ENCODE assay signal across 8 mouse cellular contexts in the genomic region with DNA sequence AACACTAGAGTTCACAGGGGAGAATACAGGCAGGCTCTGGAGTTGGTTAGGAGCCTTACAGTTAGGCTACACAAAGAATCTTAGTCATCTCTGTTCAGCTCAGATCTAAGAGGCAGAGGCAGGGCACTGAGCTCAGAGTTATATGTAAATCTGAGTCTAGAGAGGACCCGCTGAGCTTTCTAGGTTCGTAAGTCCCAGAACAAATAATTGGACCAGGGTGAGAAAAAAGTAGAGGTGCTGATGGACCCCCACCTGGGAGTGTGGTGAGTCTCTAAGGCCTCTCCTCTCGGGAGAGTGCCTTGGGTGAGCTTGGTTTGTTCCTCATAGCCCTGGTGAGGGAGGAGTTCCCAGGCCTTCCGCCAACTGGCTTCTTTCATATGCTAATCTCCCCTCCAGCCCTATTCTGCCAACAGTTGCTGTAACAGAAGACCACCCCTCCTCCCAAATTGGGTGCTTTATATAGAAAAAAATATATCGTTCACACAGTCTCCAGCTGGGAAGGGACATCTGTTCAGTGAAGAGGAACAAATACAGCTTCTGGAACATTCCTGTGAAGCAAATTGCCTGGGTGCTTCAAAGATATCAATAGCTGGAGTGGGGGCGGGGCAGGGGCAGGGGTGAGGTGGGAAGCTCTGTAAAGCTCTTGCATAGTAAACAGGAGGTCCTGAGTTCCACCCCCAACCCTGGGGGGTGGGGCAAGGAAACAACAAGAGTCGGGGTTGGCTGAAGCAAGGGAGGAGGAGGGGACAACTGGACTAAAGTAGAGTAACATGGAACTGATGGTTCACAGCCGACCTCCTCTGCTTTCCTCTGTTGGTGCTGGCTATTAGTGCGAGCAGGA. TPM values are rescaled to one million over a fixed set of nuclear protein-coding genes. Genes with fewer than 3 reads are reported as not detected.
DNase-seq lines count a peak whose midpoint lies in the region; ATAC-seq and TF ChIP-seq lines count a peak whose summit lies in the region.

No protein-coding gene starts in this region.

- no peak overlapping the region for H3K4me2 ChIP-seq in CH12.LX (ENCODE audit: insufficient read depth, low read depth, poor library complexity, severe bottlenecking)
- peak overlapping the region; percentile 35 for H3K4me2 ChIP-seq in midbrain, embryonic 11.5 days

- no peak for TF ChIP-seq EP300 in CH12.LX (IDR thresholded peaks at IDR 0.05; ENCODE audit: low read length)

- dilution Hi-C loops in CH12.LX (cut with MboI; ENCODE audit: extremely low pct_ligation_motif_present, extremely low pct_unique_long_range_greater_than_20kb, low sequenced_read_pairs): no loop called here

- no peak for TF ChIP-seq CTCF in CH12.LX (conservative IDR thresholded peaks at IDR 0.05 in 1 of 2, IDR thresholded peaks at IDR 0.05 in 1 of 2; ENCODE audit: low read depth in 2 of 2, low read length in 2 of 2)
- no peak for TF ChIP-seq CTCF in left cerebral cortex, adult 2 months (IDR thresholded peaks at IDR 0.05)

- no peak overlapping the region for H3K4me3 ChIP-seq in CH12.LX (replicated peaks in 1 of 3; ENCODE audit: low read depth in 2 of 3, low read length in 2 of 3, poor library complexity in 1 of 3)
- no peak overlapping the region for H3K4me3 ChIP-seq in left cerebral cortex, adult 2 months
- H3K4me3 ChIP-seq in midbrain, embryonic 11.5 days (ENCODE audit: low read depth, low read length): 0 out of 2 replicates have a peak overlapping the region, but pooled peaks have one; percentile 10

- H3K36me3 ChIP-seq in CH12.LX (replicated peaks in 1 of 2; ENCODE audit: control insufficient read depth in 1 of 2, insufficient read depth in 1 of 2, low read length in 1 of 2): no peaks in the 10 kb centered on the region
- H3K36me3 ChIP-seq in midbrain, embryonic 11.5 days (ENCODE audit: control insufficient read depth, insufficient read depth, low read length): no peaks in the 10 kb centered on the region

- ATAC-seq in frontal cortex, adult (ENCODE audit: low TSS enrichment): peak; percentile 75
- ATAC-seq in midbrain, embryonic 11.5 days (ENCODE audit: low FRiP score): peak; percentile 93

- peaks cover 4% of the 10 kb centered on the region for H3K9me3 ChIP-seq in CH12.LX (replicated peaks; ENCODE audit: low read length)
- no peaks in the 10 kb centered on the region for H3K9me3 ChIP-seq in midbrain, embryonic 11.5 days (ENCODE audit: control insufficient read depth, low read length)

- H3K4me1 ChIP-seq in CH12.LX (ENCODE audit: control insufficient read depth in 1 of 2, insufficient read depth in 2 of 2): peaks cover 2 to 23% of the 10 kb centered on the region in 2 experiments; a peak in 2 of 4 replicates
- peaks cover 27% of the 10 kb centered on the region for H3K4me1 ChIP-seq in midbrain, embryonic 11.5 days (ENCODE audit: control insufficient read depth, insufficient read depth, low read length)

- H3K79me2 ChIP-seq in CH12.LX (replicated peaks; ENCODE audit: control insufficient read depth, extremely low read depth, insufficient read depth, poor library complexity, severe bottlenecking): no peaks in the 10 kb centered on the region

- intact Hi-C loops in left cerebral cortex, adult 2 months (cut with DNase I): loop anchor here (2.0 kb wide), 1 partner anchor 61 kb away; the partner anchor contains the start of gene Coq7
- intact Hi-C loops in heart, postnatal 14 days (cut with DNase I): loop anchor here (10.0 kb wide), 1 partner anchor 401 kb away; the partner anchor contains the start of gene Gprc5b

- no peak for TF ChIP-seq POLR2A in CH12.LX (IDR thresholded peaks at IDR 0.05; ENCODE audit: low read depth, low read length)

- in situ Hi-C loops in CH12.LX (cut with MboI; ENCODE audit: low pct_ligation_motif_present, low pct_unique_long_range_greater_than_20kb, low sequenced_read_pairs): loop anchor here (10.0 kb wide), 1 partner anchor 91 kb away; no protein-coding TSS in a partner anchor

- TF ChIP-seq RAD21 in CH12.LX (IDR thresholded peaks at IDR 0.05; ENCODE audit: low read depth, low read length): no peak

- peaks cover 39% of the 10 kb centered on the region for H3K27me3 ChIP-seq in CH12.LX (replicated peaks)
- H3K27me3 ChIP-seq in midbrain, embryonic 11.5 days (ENCODE audit: control insufficient read depth, insufficient read depth, low read length): peaks cover 6% of the 10 kb centered on the region; the same call in 1 of the 2 replicates

- H3K9ac ChIP-seq in CH12.LX (ENCODE audit: insufficient read depth, low read depth): no peak overlapping the region
- peak overlapping the region; percentile 41 for H3K9ac ChIP-seq in midbrain, embryonic 11.5 days (ENCODE audit: low read length)

- H3K27ac ChIP-seq in CH12.LX (ENCODE audit: insufficient read depth, low read depth): no peak overlapping the region
- H3K27ac ChIP-seq in left cerebral cortex, adult 2 months: peak overlapping the region; percentile 65
- H3K27ac ChIP-seq in midbrain, embryonic 11.5 days (ENCODE audit: low read depth, low read length): peak overlapping the region; percentile 96

- 3% methylated on average over 9 of the region's 9 CpGs for WGBS in midbrain, embryonic 11.5 days

- peak; percentile 42 for DNase-seq in CH12.LX (ENCODE audit: extremely low read depth)
- peak; percentile 99 for DNase-seq in R1 (ENCODE audit: low read depth, low spot score)
- DNase-seq in left cerebral cortex, adult 2 months (ENCODE audit: extremely low spot score in 1 of 2, low spot score in 2 of 2): peak; percentile 41 to 62
- peak; percentile 98 for DNase-seq in midbrain, embryonic 11.5 days (ENCODE audit: low spot score, missing footprints)
- peak; percentile 86 for DNase-seq in telencephalon, adult 2 months (ENCODE audit: low read depth, low spot score)
- DNase-seq in heart, postnatal 14 days: no peak
- DNase-seq in gastrocnemius, postnatal 25 days: no peak

TF ChIP-seq in CH12.LX, 34 proteins besides CTCF, POLR2A, EP300 and RAD21:
- TF ChIP-seq MAX (IDR thresholded peaks at IDR 0.05; ENCODE audit: low read length) (no peak), ZNF384 (IDR thresholded peaks at IDR 0.05; ENCODE audit: low read depth, low read length) (no peak), USF2 (conservative IDR thresholded peaks at IDR 0.05; ENCODE audit: low read depth, low read length) (no peak), SIN3A (IDR thresholded peaks at IDR 0.05; ENCODE audit: low read length) (no peak), JUND (conservative IDR thresholded peaks at IDR 0.05; ENCODE audit: low read depth, low read length) (no peak), IRF4 (IDR thresholded peaks at IDR 0.05; ENCODE audit: low read depth, low read length) (no peak), USF1 (IDR thresholded peaks at IDR 0.05; ENCODE audit: low read depth, low read length) (no peak), MAZ (IDR thresholded peaks at IDR 0.05; ENCODE audit: low read depth, low read length) (no peak), BHLHE40 (IDR thresholded peaks at IDR 0.05; ENCODE audit: low read depth, low read length) (no peak), JUN (IDR thresholded peaks at IDR 0.05; ENCODE audit: insufficient read depth, low read depth, low read length) (no peak), ZC3H11A (IDR thresholded peaks at IDR 0.05; ENCODE audit: low read depth, low read length) (no peak), ZMIZ1 (IDR thresholded peaks at IDR 0.05; ENCODE audit: low read depth, low read length) (no peak), MYC (IDR thresholded peaks at IDR 0.05; ENCODE audit: low read depth, low read length) (no peak), SMC3 (IDR thresholded peaks at IDR 0.05; ENCODE audit: low read depth, low read length) (no peak), TBP (conservative IDR thresholded peaks at IDR 0.05; ENCODE audit: low read depth, low read length) (no peak), UBTF (IDR thresholded peaks at IDR 0.05; ENCODE audit: low read depth, low read length) (no peak), TCF12 (IDR thresholded peaks at IDR 0.05; ENCODE audit: low read depth, low read length) (no peak), PAX5 (IDR thresholded peaks at IDR 0.05; ENCODE audit: low read length) (no peak), MXI1 (IDR thresholded peaks at IDR 0.05; ENCODE audit: low read depth, low read length) (no peak)

RNA-seq across cellular contexts. Expression of gene Tmc5, which starts 3.3 kb away (rescaled TPM):
- total RNA-seq in CH12.LX (2012; rRNA removed) (not detected in 2 replicates), CH12.LX (2014; rRNA removed) (not detected in 2 replicates)
- polyA plus RNA-seq in CH12.LX (2012; ENCODE audit: insufficient read length, low read depth): 0.08 TPM in 1 of 2 replicates, not detected in the other
- under 1 TPM; 0.23 to 0.30 TPM for total RNA-seq in left cerebral cortex, adult 2 months (2021)
- polyA plus RNA-seq in midbrain, embryonic 11.5 days (2014; fragmentation: Nextera tagmentation; extraction: Ambion mirVana): 0.14 and 0.19 TPM in 2 replicates
- under 1 TPM; 0.80 to 0.81 TPM for total RNA-seq in heart, postnatal 14 days (2021)
- under 1 TPM in 1 of 2 experiments, not detected in 1; 0.21 TPM for total RNA-seq in gastrocnemius, postnatal 25 days (2021)

RNA-seq across cellular contexts. Expression of gene Tmc7, which starts 9.3 kb away (rescaled TPM):
- total RNA-seq in CH12.LX (2012; rRNA removed) (not detected in 2 replicates), CH12.LX (2014; rRNA removed) (0.13 TPM in 1 of 2 replicates, not detected in the other)
- 0.26 TPM in 1 of 2 replicates, not detected in the other for polyA plus RNA-seq in CH12.LX (2012; ENCODE audit: insufficient read length, low read depth)
- 10 to 100 TPM; 15.9 to 17.1 TPM for total RNA-seq in left cerebral cortex, adult 2 months (2021)
- 9.8 and 10.3 TPM in 2 replicates for polyA plus RNA-seq in midbrain, embryonic 11.5 days (2014; fragmentation: Nextera tagmentation; extraction: Ambion mirVana)
- 1 to 10 TPM; 8.6 to 9.6 TPM for total RNA-seq in heart, postnatal 14 days (2021)
- total RNA-seq in gastrocnemius, postnatal 25 days (2021): 10 to 100 TPM in 1 of 2 experiments, 1 to 10 TPM in 1; 7.3 to 10.6 TPM

Comparison
In these comparisons a context has a peak if more than half of its experiments do, and no peak if none do; other contexts are left out.
1. DNase-seq: peak in CH12.LX (single experiment), R1 (single experiment), left cerebral cortex, adult 2 months (2 of 2), midbrain, embryonic 11.5 days (single experiment) and telencephalon, adult 2 months (single experiment); none in heart, postnatal 14 days (0 of 2) and gastrocnemius, postnatal 25 days (single experiment).
2. RNA of gene Tmc7, which starts 9.3 kb away (total RNA-seq): 15.9 to 17.1 TPM in left cerebral cortex, adult 2 months, 7.3 to 10.6 TPM in gastrocnemius, postnatal 25 days and 8.6 to 9.6 TPM in heart, postnatal 14 days; 0.13 TPM in CH12.LX; every median in the first group is over 4 times any median in the second.